Comparison of ENCODE assay signal across 9 mouse cellular contexts in genomic region chr17:87473736-87474500, GRCm38 (mm10). TPM values are rescaled to one million over a fixed set of nuclear protein-coding genes. Genes with fewer than 3 reads are reported as not detected.
DNase-seq lines count a peak whose midpoint lies in the region; ATAC-seq and TF ChIP-seq lines count a peak whose summit lies in the region.
"Had no signal": no experiment of that assay in that cellular context is flagged by ENCODE, and none has a peak within 500 bp of the region (broad histone marks: within the 10 kb centered on the region; RNA-seq: fewer than 3 reads in every experiment).

No protein-coding gene starts in this region.

- no peaks in the 10 kb centered on the region for H3K9me3 ChIP-seq in limb, embryonic 15.5 days
- H3K9me3 ChIP-seq in midbrain, embryonic 14.5 days (ENCODE audit: control insufficient read depth, low read length), result no peaks in the 10 kb centered on the region
- no peaks in the 10 kb centered on the region for H3K9me3 ChIP-seq in stomach, embryonic 14.5 days (ENCODE audit: control insufficient read depth, low read depth, low read length)

- 6% methylated on average over 23 of the region's 23 CpGs for WGBS in thymus, adult 2 months
- 3% methylated on average over 23 of the region's 23 CpGs for WGBS in kidney, adult 2 months
- WGBS in limb, embryonic 15.5 days, result under 1% methylated on average over 23 of the region's 23 CpGs
- 1% methylated on average over 23 of the region's 23 CpGs for WGBS in midbrain, embryonic 14.5 days
- whole genome bisulfite sequencing in stomach, embryonic 14.5 days, result 2% methylated on average over 23 of the region's 23 CpGs

- H3K9ac ChIP-seq in limb, embryonic 15.5 days, result peak overlapping the region; percentile 31; the same call in 1 of the 2 replicates
- H3K9ac ChIP-seq in midbrain, embryonic 14.5 days (replicated peaks; ENCODE audit: low read length), result peak overlapping the region; percentile 44
- no peak overlapping the region; the same call in 1 of the 2 replicates for H3K9ac ChIP-seq in stomach, embryonic 14.5 days (replicated peaks; ENCODE audit: low read depth, low read length)

- no peak overlapping the region for H3K27ac ChIP-seq in thymus, adult 2 months (ENCODE audit: control insufficient read depth, insufficient read depth, low read length)
- no peak overlapping the region for H3K27ac ChIP-seq in kidney, adult 2 months (ENCODE audit: insufficient read depth, low read depth, low read length)
- peak overlapping the region; percentile 34; the same call in 1 of the 2 replicates for H3K27ac ChIP-seq in limb, embryonic 15.5 days
- H3K27ac ChIP-seq in midbrain, embryonic 14.5 days (replicated peaks; ENCODE audit: low read depth, low read length), result peak overlapping the region; percentile 33
- no peak overlapping the region for H3K27ac ChIP-seq in stomach, embryonic 14.5 days (ENCODE audit: low read length)

- TF ChIP-seq POLR2A in thymus, adult 2 months (IDR thresholded peaks at IDR 0.05; ENCODE audit: control insufficient read depth, extremely low read depth, insufficient read depth, low read length, poor library complexity), result no peak
- TF ChIP-seq POLR2A in kidney, adult 2 months (IDR thresholded peaks at IDR 0.05; ENCODE audit: low read depth, low read length), result no peak

- peak overlapping the region; percentile 75 for H3K4me2 ChIP-seq in limb, embryonic 15.5 days
- peak overlapping the region; percentile 58 for H3K4me2 ChIP-seq in midbrain, embryonic 14.5 days (ENCODE audit: low read length)
- H3K4me2 ChIP-seq in stomach, embryonic 14.5 days (replicated peaks; ENCODE audit: low read depth, low read length), result peak overlapping the region; percentile 66

- H3K27me3 ChIP-seq in thymus, adult 2 months (ENCODE audit: control insufficient read depth, insufficient read depth, low read length), result no peaks in the 10 kb centered on the region
- H3K27me3 ChIP-seq in kidney, adult 2 months (replicated peaks; ENCODE audit: control insufficient read depth, insufficient read depth, low read length), result no peaks in the 10 kb centered on the region
- 0 out of 2 replicates have a peak, but pooled peaks cover 9% of the 10 kb centered on the region for H3K27me3 ChIP-seq in limb, embryonic 15.5 days
- peaks cover 4% of the 10 kb centered on the region; the same call in 1 of the 2 replicates for H3K27me3 ChIP-seq in midbrain, embryonic 14.5 days (ENCODE audit: control insufficient read depth, insufficient read depth, low read length)
- no peaks in the 10 kb centered on the region for H3K27me3 ChIP-seq in stomach, embryonic 14.5 days (ENCODE audit: control insufficient read depth, insufficient read depth, low read length)

- TF ChIP-seq CTCF in thymus, adult 2 months (IDR thresholded peaks at IDR 0.05; ENCODE audit: borderline replicate concordance, control insufficient read depth, extremely low read depth, insufficient read depth, low read length, poor library complexity), result no peak
- TF ChIP-seq CTCF in kidney, adult 2 months (conservative IDR thresholded peaks at IDR 0.05; ENCODE audit: insufficient read depth, insufficient read length, low read depth, low read length), result no peak

- peak; percentile 68 for ATAC-seq in granulocyte monocyte progenitor cell, adult 5-6 weeks (replicated peaks; ENCODE audit: poor library complexity, severe bottlenecking)
- ATAC-seq in limb, embryonic 15.5 days (ENCODE audit: insufficient number of reproducible peaks, low FRiP score, low TSS enrichment, low read depth), result peak; percentile 75
- ATAC-seq in midbrain, embryonic 14.5 days (ENCODE audit: low FRiP score, low TSS enrichment), result peak; percentile 72
- peak; percentile 75 for ATAC-seq in stomach, embryonic 14.5 days (ENCODE audit: insufficient number of reproducible peaks, insufficient read depth, low FRiP score, low read depth)

- H3K4me3 ChIP-seq in thymus, adult 2 months (ENCODE audit: control insufficient read depth, insufficient read depth, low read length), result peak overlapping the region; percentile 23
- H3K4me3 ChIP-seq in kidney, adult 2 months (ENCODE audit: insufficient read depth, low read depth, low read length), result peak overlapping the region; percentile 40; the same call in 1 of the 2 replicates
- H3K4me3 ChIP-seq in limb, embryonic 15.5 days, result peak overlapping the region; percentile 33
- peak overlapping the region; percentile 28 for H3K4me3 ChIP-seq in midbrain, embryonic 14.5 days (replicated peaks; ENCODE audit: low read depth, low read length)
- H3K4me3 ChIP-seq in stomach, embryonic 14.5 days (ENCODE audit: low read depth, low read length), result peak overlapping the region; percentile 23

- H3K4me1 ChIP-seq in thymus, adult 2 months (replicated peaks; ENCODE audit: control insufficient read depth, insufficient read depth, low read length), result peaks cover 12% of the 10 kb centered on the region
- 0 out of 2 replicates have a peak, but pooled peaks cover 5% of the 10 kb centered on the region for H3K4me1 ChIP-seq in kidney, adult 2 months (ENCODE audit: control insufficient read depth, insufficient read depth, low read length)
- H3K4me1 ChIP-seq in limb, embryonic 15.5 days, result peaks cover 38% of the 10 kb centered on the region
- peaks cover 21% of the 10 kb centered on the region for H3K4me1 ChIP-seq in midbrain, embryonic 14.5 days (ENCODE audit: control insufficient read depth, insufficient read depth, low read length)
- H3K4me1 ChIP-seq in stomach, embryonic 14.5 days (ENCODE audit: control insufficient read depth, insufficient read depth, low read length), result peaks cover 18% of the 10 kb centered on the region; the same call in 1 of the 2 replicates

- H3K36me3 ChIP-seq in thymus, adult 2 months (ENCODE audit: control insufficient read depth, insufficient read depth, low read length), result no peaks in the 10 kb centered on the region
- no peaks in the 10 kb centered on the region for H3K36me3 ChIP-seq in kidney, adult 2 months (ENCODE audit: control insufficient read depth, insufficient read depth, low read length)
- no peaks in the 10 kb centered on the region for H3K36me3 ChIP-seq in limb, embryonic 15.5 days
- H3K36me3 ChIP-seq in midbrain, embryonic 14.5 days (ENCODE audit: control insufficient read depth, insufficient read depth, low read length), result no peaks in the 10 kb centered on the region
- H3K36me3 ChIP-seq in stomach, embryonic 14.5 days (ENCODE audit: control insufficient read depth, insufficient read depth, low read length), result no peaks in the 10 kb centered on the region

- DNase-seq in thymus, adult 2 months, result no peak
- no peak for DNase-seq in thymus, adult 18-20 months
- DNase-seq in embryo, embryonic 11 days, result peak; percentile 61
- DNase-seq in kidney, adult 2 months, result peak; percentile 16
- DNase-seq in midbrain, embryonic 14.5 days, result peak; percentile 70

RNA-seq across cellular contexts. Expression of gene Calm2, which starts 27.2 kb away (rescaled TPM):
- 57.1 and 57.3 TPM in 2 replicates for polyA plus RNA-seq in thymus, adult 2 months (2012; rRNA removed)
- 410 and 477 TPM in 2 replicates for total RNA-seq in granulocyte monocyte progenitor cell, adult 5-6 weeks (2014; fragmentation: Nextera tagmentation)
- total RNA-seq in granulocyte monocyte progenitor cell, adult 5-6 weeks (2017), result 1,690 and 1,803 TPM in 2 replicates
- 40.5 and 78.8 TPM in 2 replicates for polyA plus RNA-seq in kidney, adult 2 months (2012; rRNA removed)
- polyA plus RNA-seq in limb, embryonic 15.5 days (2015; fragmentation: Nextera tagmentation; extraction: Ambion mirVana), result 938 and 964 TPM in 2 replicates
- polyA plus RNA-seq in midbrain, embryonic 14.5 days (2014; fragmentation: Nextera tagmentation; extraction: Ambion mirVana), result 1,972 and 2,214 TPM in 2 replicates
- 951 and 1,023 TPM in 2 replicates for polyA plus RNA-seq in stomach, embryonic 14.5 days (2014; fragmentation: Nextera tagmentation; extraction: Ambion mirVana)

RNA-seq across cellular contexts. Expression of gene Stpg4, which starts 46.4 kb away (rescaled TPM):
- 0.24 TPM in 1 of 2 replicates, not detected in the other for polyA plus RNA-seq in thymus, adult 2 months (2012; rRNA removed)
- not detected in 2 replicates for total RNA-seq in granulocyte monocyte progenitor cell, adult 5-6 weeks (2014; fragmentation: Nextera tagmentation)
- not detected in 2 replicates for total RNA-seq in granulocyte monocyte progenitor cell, adult 5-6 weeks (2017)
- polyA plus RNA-seq in kidney, adult 2 months (2012; rRNA removed), result not detected in 2 replicates
- polyA plus RNA-seq in limb, embryonic 15.5 days (2015; fragmentation: Nextera tagmentation; extraction: Ambion mirVana), result not detected in 2 replicates
- polyA plus RNA-seq in midbrain, embryonic 14.5 days (2014; fragmentation: Nextera tagmentation; extraction: Ambion mirVana), result not detected in 2 replicates
- not detected in 2 replicates for polyA plus RNA-seq in stomach, embryonic 14.5 days (2014; fragmentation: Nextera tagmentation; extraction: Ambion mirVana)
- total RNA-seq: MEL had no signal

Comparison
In these comparisons a context has a peak if more than half of its experiments do, and no peak if none do; other contexts are left out.
1. DNase-seq: peak in embryo, embryonic 11 days (single experiment), kidney, adult 2 months (single experiment) and midbrain, embryonic 14.5 days (single experiment); none in thymus, adult 2 months (single experiment) and thymus, adult 18-20 months (0 of 2).
2. H3K27ac ChIP-seq: peak in limb, embryonic 15.5 days (single experiment) and midbrain, embryonic 14.5 days (single experiment); none in thymus, adult 2 months (single experiment), kidney, adult 2 months (single experiment) and stomach, embryonic 14.5 days (single experiment).
3. RNA of gene Calm2, which starts 27.2 kb away (polyA plus RNA-seq): 1,972 to 2,214 TPM in midbrain, embryonic 14.5 days, 951 to 1,023 TPM in stomach, embryonic 14.5 days and 938 to 964 TPM in limb, embryonic 15.5 days; 40.5 to 78.8 TPM in kidney, adult 2 months and 57.1 to 57.3 TPM in thymus, adult 2 months; every median in the first group is over 10 times any median in the second.
4. Peak in every context shown above with its lines, with median percentiles within 50 percentile points of each other: H3K4me3 ChIP-seq, ATAC-seq and H3K4me2 ChIP-seq.